Mouse (Mus musculus): ENCODE results near the gene Hcn2.
A peak's percentile ranks its signal among the peaks of the same experiment; 100 is the strongest.

The Hcn2 gene

GRCm38 (mm10) chr10:79716254-79716987 is at the start of gene Hcn2:
TSS of gene Hcn2 (plus strand) at chr10:79716634.
- peak; percentile 52 to 65 for DNase-seq

- DNase-seq: peak in 1 of 2 experiments; percentile 16
Measured at GRCm38 (mm10) chr10:79668076-79668475, 48.4 kb upstream of the Hcn2 start.

- DNase-seq: peak; percentile 85 to 97
Measured at GRCm38 (mm10) chr10:79668771-79669575, 47.5 kb upstream of the Hcn2 start, which contains the start of gene Tpgs1. TSS of gene Tpgs1 (plus strand) at chr10:79669369.

GRCm38 (mm10) chr10:79669576-79670057 is 46.8 kb upstream of the Hcn2 start:
- peak; percentile 77 to 78 for DNase-seq

GRCm38 (mm10) chr10:79670071-79670888 is 46.2 kb upstream of the Hcn2 start:
- no peak for DNase-seq

GRCm38 (mm10) chr10:79671396-79672087 is 44.9 kb upstream of the Hcn2 start:
- no peak for DNase-seq

GRCm38 (mm10) chr10:79672088-79672455 is 44.4 kb upstream of the Hcn2 start:
- DNase-seq: no peak

- DNase-seq: no peak
Measured at GRCm38 (mm10) chr10:79673054-79673453, 43.4 kb upstream of the Hcn2 start.

- DNase-seq: no peak
Measured at GRCm38 (mm10) chr10:79675346-79676035, 40.9 kb upstream of the Hcn2 start.

GRCm38 (mm10) chr10:79680606-79681495 is 35.6 kb upstream of the Hcn2 start:
- no peak for DNase-seq

GRCm38 (mm10) chr10:79681591-79682245 is 34.7 kb upstream of the Hcn2 start, which contains the start of gene Cdc34:
TSS of gene Cdc34 (plus strand) at chr10:79682195.
- peak; percentile 99 for DNase-seq

- peak in 1 of 2 experiments; percentile 25 for DNase-seq
Measured at GRCm38 (mm10) chr10:79682551-79682915, 33.9 kb upstream of the Hcn2 start.

GRCm38 (mm10) chr10:79682916-79683582 is 33.4 kb upstream of the Hcn2 start:
- DNase-seq: peak; percentile 41 to 50

GRCm38 (mm10) chr10:79683726-79684640 is 32.5 kb upstream of the Hcn2 start:
- no peak for DNase-seq

GRCm38 (mm10) chr10:79684770-79685600 is 31.4 kb upstream of the Hcn2 start:
- no peak for DNase-seq

- DNase-seq: no peak
Measured at GRCm38 (mm10) chr10:79686219-79686618, 30.2 kb upstream of the Hcn2 start.

GRCm38 (mm10) chr10:79686691-79687090 is 29.7 kb upstream of the Hcn2 start:
- DNase-seq: no peak
